Mouse (Mus musculus) CH12.LX (cell line): ENCODE results near the gene Ascl4. TPM values are rescaled to one million over a fixed set of nuclear protein-coding genes. Genes with fewer than 3 reads are reported as not detected.

Experiments used
- DNase-seq: peaks from one replicate; pipeline ENCODE4 v3.0.0-alpha.2; 2013; ENCODE audit errors: extremely low read depth
- H3K27ac ChIP-seq: 2 replicates; pipeline ENCODE4 v1.5.1; 2012; ENCODE audit warnings: low read depth, mild to moderate bottlenecking, control low read depth, moderate library complexity; ENCODE audit not compliant: insufficient read depth
- H3K27me3 ChIP-seq: replicated peaks from 2 replicates; pipeline ENCODE3; 2012; ENCODE audit warnings: inconsistent platforms
- H3K36me3 ChIP-seq, 2 experiments: replicated peaks in 1 of 2; 2 replicates each; pipeline versions ENCODE3 to v1.6.1; 2012; ENCODE audit warnings: inconsistent platforms in 1 of 2, low read length in 1 of 2, mild to moderate bottlenecking in 1 of 2, mixed read lengths in 1 of 2, moderate library complexity in 1 of 2; ENCODE audit not compliant: control insufficient read depth in 1 of 2, insufficient read depth in 1 of 2
- H3K4me1 ChIP-seq, 2 experiments: 2 replicates each; pipeline ENCODE4 v1.6.1; 2012; ENCODE audit warnings: inconsistent platforms in 1 of 2, moderate library complexity in 1 of 2; ENCODE audit not compliant: insufficient read depth in 2 of 2, control insufficient read depth in 1 of 2
- H3K4me2 ChIP-seq: 2 replicates; pipeline ENCODE4 v1.6.1; 2012; ENCODE audit warnings: low read depth, mild to moderate bottlenecking, control low read depth; ENCODE audit not compliant: poor library complexity, insufficient read depth, severe bottlenecking
- H3K4me3 ChIP-seq, 3 experiments: fragments of 150-350 bp in 1 of 3; sonication (generic) in 1 of 3; replicated peaks in 1 of 3; 2 replicates each; pipeline versions ENCODE3 to v1.5.1; 2011 to 2012; ENCODE audit warnings: low read depth in 2 of 3, low read length in 2 of 3, mild to moderate bottlenecking in 2 of 3, moderate library complexity in 2 of 3, control low read depth in 1 of 3, improper control_type of control experiment in 1 of 3, inconsistent platforms in 1 of 3, mixed read lengths in 1 of 3; ENCODE audit not compliant: poor library complexity in 1 of 3
- H3K79me2 ChIP-seq: replicated peaks from 2 replicates; pipeline ENCODE4 v1.6.1; 2012; ENCODE audit warnings: mild to moderate bottlenecking, moderate library complexity; ENCODE audit not compliant: control insufficient read depth, poor library complexity, insufficient read depth, severe bottlenecking; ENCODE audit errors: extremely low read depth
- H3K9ac ChIP-seq: 2 replicates; pipeline ENCODE4 v1.6.1; 2012; ENCODE audit warnings: low read depth, mild to moderate bottlenecking, control low read depth, moderate library complexity; ENCODE audit not compliant: insufficient read depth
- H3K9me3 ChIP-seq: replicated peaks from 2 replicates; pipeline ENCODE3; 2012; ENCODE audit warnings: low read length, inconsistent platforms, mixed read lengths
- BHLHE40 ChIP-seq: IDR thresholded peaks from 2 replicates; pipeline ENCODE4 v1.6.1; 2011; ENCODE audit warnings: mild to moderate bottlenecking, low read depth, low read length, improper control_type of control experiment
- CTCF ChIP-seq, 2 experiments: IDR thresholded peaks in 1 of 2; conservative IDR thresholded peaks in 1 of 2; 2 replicates each; pipeline ENCODE4 v1.5.1; 2011 to 2012; ENCODE audit warnings: low read depth in 2 of 2, low read length in 2 of 2, improper control_type of control experiment in 1 of 2, inconsistent platforms in 1 of 2, mild to moderate bottlenecking in 1 of 2, moderate library complexity in 1 of 2
- E2F4 ChIP-seq: IDR thresholded peaks from 2 replicates; pipeline ENCODE4 v1.6.1; 2011; ENCODE audit warnings: low read depth, low read length, improper control_type of control experiment; ENCODE audit not compliant: insufficient replicate concordance
- ELF1 ChIP-seq: IDR thresholded peaks from 2 replicates; pipeline ENCODE4 v1.6.1; 2014; ENCODE audit warnings: low read depth, mild to moderate bottlenecking, inconsistent platforms, low read length, improper control_type of control experiment
- ETS1 ChIP-seq: conservative IDR thresholded peaks from 2 replicates; pipeline ENCODE4 v1.6.1; 2012; ENCODE audit warnings: low read depth, mild to moderate bottlenecking, inconsistent platforms, low read length, improper control_type of control experiment, moderate library complexity
- GABPA ChIP-seq: IDR thresholded peaks from 2 replicates; pipeline ENCODE4 v1.6.1; 2012; ENCODE audit warnings: low read depth, low read length, improper control_type of control experiment, inconsistent platforms; ENCODE audit not compliant: insufficient replicate concordance
- HCFC1 ChIP-seq: IDR thresholded peaks from 2 replicates; pipeline ENCODE4 v1.6.1; 2012; ENCODE audit warnings: low read depth, mild to moderate bottlenecking, inconsistent platforms, low read length, improper control_type of control experiment
- IRF4 ChIP-seq: IDR thresholded peaks from 2 replicates; pipeline ENCODE4 v1.6.1; 2014; ENCODE audit warnings: low read depth, mild to moderate bottlenecking, inconsistent platforms, low read length, improper control_type of control experiment
- KAT2A ChIP-seq: IDR thresholded peaks from 2 replicates; pipeline ENCODE4 v1.6.1; 2012; ENCODE audit warnings: low read length, improper control_type of control experiment, inconsistent platforms; ENCODE audit not compliant: insufficient replicate concordance
- MAFK ChIP-seq: IDR thresholded peaks from 2 replicates; pipeline ENCODE4 v1.6.1; 2011; ENCODE audit warnings: low read length, improper control_type of control experiment; ENCODE audit not compliant: insufficient replicate concordance
- MAX ChIP-seq: IDR thresholded peaks from 2 replicates; pipeline ENCODE4 v1.6.1; 2011; ENCODE audit warnings: low read length, improper control_type of control experiment
- MAZ ChIP-seq: IDR thresholded peaks from 2 replicates; pipeline ENCODE4 v1.6.1; 2012; ENCODE audit warnings: low read depth, mild to moderate bottlenecking, inconsistent platforms, low read length, improper control_type of control experiment, moderate library complexity
- MXI1 ChIP-seq: IDR thresholded peaks from 2 replicates; pipeline ENCODE4 v1.6.1; 2011; ENCODE audit warnings: mild to moderate bottlenecking, low read depth, low read length, improper control_type of control experiment
- NELFE ChIP-seq: IDR thresholded peaks from 2 replicates; pipeline ENCODE4 v1.6.1; 2011; ENCODE audit warnings: low read depth, low read length, improper control_type of control experiment
- NRF1 ChIP-seq: IDR thresholded peaks from 2 replicates; pipeline ENCODE4 v1.6.1; 2014; ENCODE audit warnings: low read depth, mild to moderate bottlenecking, inconsistent platforms, low read length, improper control_type of control experiment, moderate library complexity
- PAX5 ChIP-seq: IDR thresholded peaks from 2 replicates; pipeline ENCODE4 v1.6.1; 2012; ENCODE audit warnings: low read length, inconsistent platforms, mixed read lengths
- POLR2A ChIP-seq: IDR thresholded peaks from 2 replicates; pipeline ENCODE4 v1.6.1; 2011; ENCODE audit warnings: low read depth, mild to moderate bottlenecking, improper control_type of control experiment, low read length
- POLR2AphosphoS2 ChIP-seq: IDR thresholded peaks from 2 replicates; pipeline ENCODE4 v1.6.1; 2011; ENCODE audit warnings: low read depth, low read length, improper control_type of control experiment
- RAD21 ChIP-seq: IDR thresholded peaks from 2 replicates; pipeline ENCODE4 v1.6.1; 2011; ENCODE audit warnings: low read depth, mild to moderate bottlenecking, low read length, improper control_type of control experiment, moderate library complexity
- SIN3A ChIP-seq: IDR thresholded peaks from 2 replicates; pipeline ENCODE4 v1.6.1; 2012; ENCODE audit warnings: low read length, improper control_type of control experiment, inconsistent platforms
- TCF12 ChIP-seq: IDR thresholded peaks from 2 replicates; pipeline ENCODE4 v1.6.1; 2014; ENCODE audit warnings: low read depth, mild to moderate bottlenecking, inconsistent platforms, low read length, improper control_type of control experiment
- USF1 ChIP-seq: IDR thresholded peaks from 2 replicates; pipeline ENCODE4 v1.6.1; 2014; ENCODE audit warnings: low read depth, mild to moderate bottlenecking, inconsistent platforms, low read length, improper control_type of control experiment
- ZC3H11A ChIP-seq: IDR thresholded peaks from 2 replicates; pipeline ENCODE4 v1.6.1; 2012; ENCODE audit warnings: low read depth, mild to moderate bottlenecking, inconsistent platforms, low read length, improper control_type of control experiment
- ZMIZ1 ChIP-seq: IDR thresholded peaks from 2 replicates; pipeline ENCODE4 v1.6.1; 2012; ENCODE audit warnings: low read depth, mild to moderate bottlenecking, inconsistent platforms, low read length, improper control_type of control experiment
- dilution Hi-C: fragments of 300-500 bp; cut with MboI; formaldehyde crosslinking; loops from 2 replicates; pipeline ENCODE4 v1.14.3; 2020; ENCODE audit warnings: low sequenced_read_pairs; ENCODE audit not compliant: extremely low pct_unique_long_range_greater_than_20kb, extremely low pct_ligation_motif_present
- in situ Hi-C: fragments of 300-500 bp; cut with MboI; formaldehyde crosslinking; loops from 3 replicates; pipeline ENCODE4 v1.14.3; 2019; ENCODE audit warnings: low sequenced_read_pairs, low pct_ligation_motif_present, low pct_unique_long_range_greater_than_20kb, mixed read lengths
- polyA plus RNA-seq: library from polyadenylated mRNA; unstranded; fragments of >175 nt; gene quantifications from 2 replicates; pipeline ENCODE4 v1.2.1, GENCODE M21; 2012; ENCODE audit warnings: low read depth; ENCODE audit not compliant: insufficient read length
- total RNA-seq, 2 experiments: library from RNA; depleted of rRNA; stranded (reverse); fragments of 300-350 nt in 1 of 2; fragments of >200 nt in 1 of 2; gene quantifications; 2 replicates each; pipeline ENCODE4 v1.2.3; 2012 to 2014

The Ascl4 gene
- total and polyA plus RNA-seq, 3 experiments = 0.11 to 0.13 TPM; not detected in 1

DNA sequence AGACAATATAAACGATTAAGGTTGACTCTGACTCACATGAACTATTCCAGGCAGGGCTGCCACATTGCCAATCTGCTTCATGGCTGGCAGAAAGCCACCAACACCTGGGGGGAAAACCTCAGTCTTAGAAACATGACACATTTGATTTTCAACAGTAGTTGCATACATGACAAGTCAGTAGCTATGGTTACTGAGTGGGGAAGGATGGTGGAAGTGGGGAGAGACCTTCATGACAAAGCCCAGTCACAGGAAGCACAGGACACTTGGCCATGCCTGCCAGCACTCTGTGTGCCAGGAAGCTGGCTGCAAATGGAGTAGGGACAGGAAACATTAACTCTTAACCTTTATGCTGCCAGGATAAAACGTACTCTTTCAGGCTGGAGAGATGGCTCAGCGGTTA, 25.9 kb downstream of the Ascl4 start:
- dilution Hi-C loops = no loop called here
- Histone ChIP-seq H3K79me2 (peaks cover 35% of the 10 kb centered on the region), H3K27me3 (no peaks in the 10 kb centered on the region), H3K27ac (no peak overlapping the region), H3K4me1 (peaks cover 13 to 60% of the 10 kb centered on the region in 2 experiments), H3K9me3 (no peaks in the 10 kb centered on the region), H3K9ac (no peak overlapping the region)
- peak; percentile 46 for DNase-seq
- in situ Hi-C loops = loop anchor here (25.0 kb wide), 1 partner anchor 509 kb away; no protein-coding TSS in a partner anchor
- no peak for TF ChIP-seq MXI1
- TF ChIP-seq SIN3A = no peak
- no peak for TF ChIP-seq ZC3H11A
- no peak for TF ChIP-seq MAFK
- no peak for TF ChIP-seq CTCF (conservative IDR thresholded peaks at IDR 0.05 in 1 of 2, IDR thresholded peaks at IDR 0.05 in 1 of 2; ENCODE audit: low read depth in 2 of 2, low read length in 2 of 2)
- TF ChIP-seq BHLHE40 = no peak
- no peak for TF ChIP-seq USF1
- TF ChIP-seq KAT2A = no peak
- no peak for TF ChIP-seq PAX5
- TF ChIP-seq ETS1 = no peak
- no peak for TF ChIP-seq GABPA
- no peak for TF ChIP-seq TCF12
- no peak for TF ChIP-seq HCFC1
- no peak for TF ChIP-seq ELF1
- TF ChIP-seq MAZ = no peak
- no peak for TF ChIP-seq POLR2AphosphoS2
- TF ChIP-seq E2F4 = no peak
- TF ChIP-seq, all 38 proteins: peak for 0
- H3K4me3 ChIP-seq = no peak overlapping the region
- H3K4me2 ChIP-seq = no peak overlapping the region
- peaks cover 51 to 68% of the 10 kb centered on the region in 2 experiments for H3K36me3 ChIP-seq

GRCm38 (mm10) chr10:85954429-85954828, 26.9 kb downstream of the Ascl4 start:
- Histone ChIP-seq H3K4me1 (peaks cover 13 to 60% of the 10 kb centered on the region in 2 experiments), H3K36me3 (peaks cover 42 to 57% of the 10 kb centered on the region in 2 experiments)
- TF ChIP-seq HCFC1 (no peak), RAD21 (no peak), POLR2AphosphoS2 (no peak), POLR2A (no peak), MAX (no peak), NRF1 (no peak), NELFE (no peak), IRF4 (no peak), ZMIZ1 (no peak)
- TF ChIP-seq, all 38 proteins: peak for 0

More at GRCm38 (mm10) chr10:85954429-85954828, 26.9 kb downstream of the Ascl4 start:
- no peak overlapping the region for H3K4me2 ChIP-seq
- dilution Hi-C loops = no loop called here
- in situ Hi-C loops = loop anchor here (25.0 kb wide), 1 partner anchor 508 kb away; no protein-coding TSS in a partner anchor
- H3K4me3 ChIP-seq = no peak overlapping the region
- no peak overlapping the region for H3K9ac ChIP-seq
- DNase-seq = no peak
- peaks cover 35% of the 10 kb centered on the region for H3K79me2 ChIP-seq
- no peaks in the 10 kb centered on the region for H3K27me3 ChIP-seq
- no peaks in the 10 kb centered on the region for H3K9me3 ChIP-seq
- H3K27ac ChIP-seq = no peak overlapping the region
